Mouse (Mus musculus): ENCODE measurements around the gene C1qb. TPM values are rescaled to one million over a fixed set of nuclear protein-coding genes. Genes with fewer than 3 reads are reported as not detected.
A peak's percentile ranks its signal among the peaks of the same experiment; 100 is the strongest.

The C1qb gene
- polyA plus RNA-seq, 1 experiment, result 395 TPM

DNA sequence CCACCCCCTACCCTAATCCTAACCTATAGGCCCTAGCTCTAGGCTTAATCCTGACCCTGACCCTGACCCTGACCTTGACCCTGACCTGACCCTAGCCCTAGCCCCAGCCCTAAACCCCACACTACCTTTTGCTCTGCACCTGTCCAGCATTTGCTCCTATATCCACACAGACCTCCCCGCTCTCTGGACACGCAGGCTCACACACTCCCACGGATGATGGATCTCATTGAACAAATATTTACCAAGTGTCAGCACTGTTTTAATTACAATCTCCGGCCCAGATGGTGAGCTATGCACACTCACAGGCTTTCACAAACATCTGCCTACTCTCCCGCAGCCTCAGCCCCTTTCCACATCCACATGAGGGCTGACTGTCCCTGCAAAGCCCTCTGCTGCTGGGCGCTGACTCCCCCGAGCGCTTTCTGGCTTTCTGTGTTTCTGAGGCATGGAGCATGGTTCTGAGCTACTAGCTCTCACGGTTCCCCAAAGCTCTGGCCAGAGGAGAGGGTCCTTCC is 12.2 kb upstream of the C1qb start:
- Histone ChIP-seq H3K27ac (ENCODE audit: control insufficient read depth, insufficient read depth, low read length) (no peak overlapping the region), H3K36me3 (ENCODE audit: control insufficient read depth, insufficient read depth, low read length) (no peaks in the 10 kb centered on the region), H3K4me1 (replicated peaks; ENCODE audit: control insufficient read depth, insufficient read depth, low read length) (no peaks in the 10 kb centered on the region), H3K4me3 (ENCODE audit: control insufficient read depth, insufficient read depth, low read length) (no peak overlapping the region), H3K27me3 (ENCODE audit: control insufficient read depth, insufficient read depth, low read length) (no peaks in the 10 kb centered on the region)
- WGBS, result 76% methylated on average over 9 of the region's 9 CpGs
- TF ChIP-seq POLR2A (IDR thresholded peaks at IDR 0.05; ENCODE audit: control insufficient read depth, extremely low read depth, insufficient read depth, low read length, poor library complexity) (no peak), CTCF (IDR thresholded peaks at IDR 0.05; ENCODE audit: borderline replicate concordance, control insufficient read depth, extremely low read depth, insufficient read depth, low read length, poor library complexity) (no peak)
- DNase-seq, result no peak

DNA sequence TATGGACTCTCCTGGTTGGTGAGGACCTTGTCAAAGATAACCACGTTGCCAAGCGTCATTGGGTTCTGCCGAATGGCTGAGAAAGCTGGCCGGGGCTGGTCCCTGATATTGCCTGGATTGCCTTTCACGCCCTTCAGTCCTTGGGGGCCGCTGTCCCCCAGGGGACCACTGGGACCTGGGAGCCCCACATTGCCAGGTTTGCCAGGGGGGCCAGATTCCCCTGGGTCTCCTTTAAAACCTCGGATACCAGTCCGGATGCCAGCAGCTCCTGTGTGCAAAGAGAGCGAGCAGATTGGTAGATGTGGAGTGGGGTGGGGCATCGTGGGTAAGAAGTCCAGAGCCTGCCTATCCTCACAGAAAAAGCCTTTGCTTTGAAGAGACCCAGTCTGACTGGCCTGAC is 10.5 kb upstream of the C1qb start:
- Histone ChIP-seq H3K4me1 (replicated peaks; ENCODE audit: control insufficient read depth, insufficient read depth, low read length) (no peaks in the 10 kb centered on the region), H3K27ac (ENCODE audit: control insufficient read depth, insufficient read depth, low read length) (no peak overlapping the region), H3K36me3 (ENCODE audit: control insufficient read depth, insufficient read depth, low read length) (no peaks in the 10 kb centered on the region), H3K27me3 (ENCODE audit: control insufficient read depth, insufficient read depth, low read length) (no peaks in the 10 kb centered on the region), H3K4me3 (ENCODE audit: control insufficient read depth, insufficient read depth, low read length) (no peak overlapping the region)
- TF ChIP-seq POLR2A (IDR thresholded peaks at IDR 0.05; ENCODE audit: control insufficient read depth, extremely low read depth, insufficient read depth, low read length, poor library complexity) (no peak), CTCF (IDR thresholded peaks at IDR 0.05; ENCODE audit: borderline replicate concordance, control insufficient read depth, extremely low read depth, insufficient read depth, low read length, poor library complexity) (no peak)
- WGBS, result 27% methylated on average over 10 of the region's 10 CpGs
- no peak for DNase-seq

DNA sequence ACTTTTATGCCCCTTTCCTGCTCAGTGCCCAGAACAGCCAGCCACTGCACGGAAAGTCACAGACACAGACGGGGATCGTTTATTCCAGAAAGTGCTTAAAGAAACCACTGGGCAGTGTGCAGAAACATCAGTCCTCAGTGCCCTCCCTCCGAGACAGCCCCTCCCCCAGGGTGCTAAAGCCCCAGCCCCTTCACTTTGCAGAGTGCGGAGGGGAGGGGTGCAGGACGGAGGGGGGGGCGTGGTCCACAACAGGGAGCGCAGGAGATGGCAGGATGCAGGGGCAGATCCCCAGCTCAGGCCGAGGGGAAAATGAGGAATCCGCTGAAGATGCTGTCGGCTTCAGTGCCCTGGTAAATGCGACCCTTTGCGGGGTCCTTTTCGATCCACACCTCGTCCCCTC is 9.9 kb upstream of the C1qb start:
- TF ChIP-seq POLR2A (IDR thresholded peaks at IDR 0.05; ENCODE audit: control insufficient read depth, extremely low read depth, insufficient read depth, low read length, poor library complexity) (no peak), CTCF (IDR thresholded peaks at IDR 0.05; ENCODE audit: borderline replicate concordance, control insufficient read depth, extremely low read depth, insufficient read depth, low read length, poor library complexity) (no peak)
- H3K27me3 ChIP-seq (ENCODE audit: control insufficient read depth, insufficient read depth, low read length), result no peaks in the 10 kb centered on the region
- no peak for DNase-seq
- no peak overlapping the region for H3K27ac ChIP-seq (ENCODE audit: control insufficient read depth, insufficient read depth, low read length)
- H3K36me3 ChIP-seq (ENCODE audit: control insufficient read depth, insufficient read depth, low read length), result no peaks in the 10 kb centered on the region
- WGBS, result 17% methylated on average over 15 of the region's 15 CpGs
- no peak overlapping the region for H3K4me3 ChIP-seq (ENCODE audit: control insufficient read depth, insufficient read depth, low read length)
- H3K4me1 ChIP-seq (replicated peaks; ENCODE audit: control insufficient read depth, insufficient read depth, low read length), result no peaks in the 10 kb centered on the region

DNA sequence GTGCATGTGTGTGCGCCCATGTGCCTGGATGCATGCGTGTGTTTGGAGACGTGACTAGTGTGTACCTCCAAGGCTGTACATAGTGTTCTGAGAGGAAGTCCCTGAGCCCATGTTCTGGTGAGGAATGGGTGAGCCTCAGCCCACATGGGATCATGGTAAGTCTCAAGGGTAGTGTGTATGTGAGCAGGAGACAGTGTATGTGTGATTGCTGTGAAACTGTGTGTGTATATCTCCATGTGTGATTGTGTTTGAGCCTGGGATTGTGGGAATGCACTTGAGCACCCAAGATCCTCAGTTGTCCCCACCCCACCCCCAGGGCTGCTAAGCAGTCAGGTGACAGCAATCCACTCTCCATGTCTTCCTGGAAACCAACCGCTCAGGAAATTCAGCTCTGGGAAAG is 8.8 kb upstream of the C1qb start:
- no peaks in the 10 kb centered on the region for H3K4me1 ChIP-seq (replicated peaks; ENCODE audit: control insufficient read depth, insufficient read depth, low read length)
- no peaks in the 10 kb centered on the region for H3K27me3 ChIP-seq (ENCODE audit: control insufficient read depth, insufficient read depth, low read length)
- no peak overlapping the region for H3K4me3 ChIP-seq (ENCODE audit: control insufficient read depth, insufficient read depth, low read length)
- H3K27ac ChIP-seq (ENCODE audit: control insufficient read depth, insufficient read depth, low read length), result no peak overlapping the region
- 66% methylated on average over 4 of the region's 4 CpGs for WGBS
- no peak for DNase-seq
- TF ChIP-seq POLR2A (IDR thresholded peaks at IDR 0.05; ENCODE audit: control insufficient read depth, extremely low read depth, insufficient read depth, low read length, poor library complexity) (no peak), CTCF (IDR thresholded peaks at IDR 0.05; ENCODE audit: borderline replicate concordance, control insufficient read depth, extremely low read depth, insufficient read depth, low read length, poor library complexity) (no peak)
- H3K36me3 ChIP-seq (ENCODE audit: control insufficient read depth, insufficient read depth, low read length), result no peaks in the 10 kb centered on the region

DNA sequence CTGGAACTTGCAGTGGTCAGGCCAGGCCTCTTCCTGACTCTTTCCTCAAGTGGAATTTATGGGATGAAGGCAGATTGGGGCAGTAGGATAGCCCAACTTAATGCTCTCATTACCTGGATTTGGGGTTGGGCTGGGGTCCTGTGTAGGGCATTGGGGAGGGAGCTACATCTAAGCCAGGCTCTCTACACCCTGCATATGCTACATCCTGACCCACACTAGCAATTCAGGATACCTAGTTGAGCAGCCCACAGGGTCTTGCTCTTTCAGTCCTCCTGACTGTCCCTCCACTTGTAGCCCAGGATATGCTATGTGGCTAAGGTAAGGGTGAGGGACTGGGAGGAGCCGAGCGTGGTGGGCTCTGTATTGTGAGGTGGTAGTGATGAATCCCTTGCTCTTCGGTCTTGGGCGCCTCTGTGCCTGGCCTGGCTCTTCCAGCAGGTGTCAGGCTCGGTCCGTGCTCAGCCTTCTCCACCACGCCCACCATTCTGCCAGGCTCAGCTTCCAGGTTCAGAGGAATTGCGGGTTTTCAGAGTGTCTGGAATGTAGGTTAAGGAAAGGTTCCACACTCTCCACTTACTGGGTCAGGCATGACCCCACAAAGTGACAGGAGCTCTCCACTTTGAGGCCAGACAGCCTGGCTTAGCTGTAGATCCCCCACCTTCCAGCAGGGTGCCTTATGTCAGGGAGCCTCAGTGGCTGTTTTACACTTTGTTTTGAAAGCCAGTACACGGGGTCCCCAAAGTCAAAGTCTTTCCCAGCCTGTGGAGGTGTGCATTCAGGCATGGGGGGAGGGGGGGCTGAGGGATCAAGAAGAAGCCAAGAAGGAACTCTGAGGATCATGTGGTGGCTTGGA is 7.9 kb upstream of the C1qb start:
- no peak for DNase-seq
- no peaks in the 10 kb centered on the region for H3K27me3 ChIP-seq (ENCODE audit: control insufficient read depth, insufficient read depth, low read length)
- TF ChIP-seq CTCF (IDR thresholded peaks at IDR 0.05; ENCODE audit: borderline replicate concordance, control insufficient read depth, extremely low read depth, insufficient read depth, low read length, poor library complexity) (no peak), POLR2A (IDR thresholded peaks at IDR 0.05; ENCODE audit: control insufficient read depth, extremely low read depth, insufficient read depth, low read length, poor library complexity) (no peak)
- H3K27ac ChIP-seq (ENCODE audit: control insufficient read depth, insufficient read depth, low read length), result no peak overlapping the region
- no peak overlapping the region for H3K4me3 ChIP-seq (ENCODE audit: control insufficient read depth, insufficient read depth, low read length)
- H3K4me1 ChIP-seq (replicated peaks; ENCODE audit: control insufficient read depth, insufficient read depth, low read length), result no peaks in the 10 kb centered on the region
- WGBS, result 8% methylated on average over 9 of the region's 9 CpGs
- H3K36me3 ChIP-seq (ENCODE audit: control insufficient read depth, insufficient read depth, low read length), result no peaks in the 10 kb centered on the region

DNA sequence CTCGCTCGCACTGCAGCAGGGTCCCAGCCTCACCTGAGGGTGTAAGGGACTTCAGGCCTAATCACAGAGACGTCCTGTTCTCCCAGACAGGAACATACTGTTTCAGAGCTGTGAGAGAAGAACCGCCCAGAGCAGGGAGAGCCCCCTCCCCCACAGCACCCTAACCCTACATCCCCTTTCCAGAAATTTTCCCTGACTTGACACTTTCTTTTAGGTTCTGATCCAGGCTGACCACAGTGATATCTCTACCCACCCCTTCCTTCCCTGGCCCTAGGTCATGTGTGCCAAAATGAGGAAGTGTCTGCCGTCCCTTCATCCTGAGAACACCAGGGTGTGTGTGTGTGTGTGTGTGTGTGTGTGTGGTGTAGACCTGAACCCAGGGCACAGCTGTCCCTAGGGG is 6.8 kb upstream of the C1qb start, which contains the start of gene C1qc:
C1qc (minus strand) TSS at position 255 of the 400 bp plus-strand sequence.
- DNase-seq, result no peak
- Histone ChIP-seq H3K36me3 (ENCODE audit: control insufficient read depth, insufficient read depth, low read length) (no peaks in the 10 kb centered on the region), H3K4me3 (ENCODE audit: control insufficient read depth, insufficient read depth, low read length) (0 out of 2 replicates have a peak within 1 kb of the TSS, but pooled peaks have one; percentile 8), H3K27me3 (ENCODE audit: control insufficient read depth, insufficient read depth, low read length) (no peaks in the 10 kb centered on the region), H3K27ac (ENCODE audit: control insufficient read depth, insufficient read depth, low read length) (no peak within 1 kb of the TSS), H3K4me1 (replicated peaks; ENCODE audit: control insufficient read depth, insufficient read depth, low read length) (no peaks in the 10 kb centered on the region)
- TF ChIP-seq CTCF (IDR thresholded peaks at IDR 0.05; ENCODE audit: borderline replicate concordance, control insufficient read depth, extremely low read depth, insufficient read depth, low read length, poor library complexity), result no peak
- no peak for TF ChIP-seq POLR2A (IDR thresholded peaks at IDR 0.05; ENCODE audit: control insufficient read depth, extremely low read depth, insufficient read depth, low read length, poor library complexity)
- 12% methylated on average over 5 of the region's 5 CpGs for WGBS
